Mouse (Mus musculus) urinary bladder, postnatal 10 days (tissue): ENCODE results near the gene Adcy10.

Source experiments
- DNase-seq: peaks from one replicate; pipeline ENCODE4 v3.0.0; 2022; ENCODE audit warnings: low spot score

Adcy10 gene

GRCm38 (mm10) chr1:165484688-165485233 lies at the start of gene Adcy10:
Gene Adcy10, plus strand, starts transcription at chr1:165485183.
- no peak for DNase-seq

GRCm38 (mm10) chr1:165438289-165439021 lies 46.5 kb upstream of the Adcy10 start:
- DNase-seq = no peak

GRCm38 (mm10) chr1:165440788-165441187 lies 44.2 kb upstream of the Adcy10 start:
- no peak for DNase-seq

- no peak for DNase-seq
Observed at GRCm38 (mm10) chr1:165441201-165441600, 43.8 kb upstream of the Adcy10 start.

- no peak for DNase-seq
Observed at GRCm38 (mm10) chr1:165441719-165442118, 43.3 kb upstream of the Adcy10 start.

GRCm38 (mm10) chr1:165459041-165459502 lies 25.9 kb upstream of the Adcy10 start:
- no peak for DNase-seq

GRCm38 (mm10) chr1:165459503-165460181 lies 25.3 kb upstream of the Adcy10 start:
- DNase-seq = peak; percentile 14

GRCm38 (mm10) chr1:165460360-165460800 lies 24.6 kb upstream of the Adcy10 start, which contains the start of the genes Dcaf6 and Mpc2:
Gene Dcaf6, minus strand, starts transcription at chr1:165460475.
Gene Mpc2, plus strand, starts transcription at chr1:165460637.
- peak; percentile 100 for DNase-seq

- DNase-seq = peak; percentile 95
Observed at GRCm38 (mm10) chr1:165460801-165461377, 24.1 kb upstream of the Adcy10 start.

- no peak for DNase-seq
Observed at GRCm38 (mm10) chr1:165461681-165462080, 23.3 kb upstream of the Adcy10 start.

GRCm38 (mm10) chr1:165462861-165463260 lies 22.1 kb upstream of the Adcy10 start:
- no peak for DNase-seq

GRCm38 (mm10) chr1:165464574-165464973 lies 20.4 kb upstream of the Adcy10 start:
- DNase-seq = no peak

- no peak for DNase-seq
Observed at GRCm38 (mm10) chr1:165468971-165469370, 16.0 kb upstream of the Adcy10 start.

- DNase-seq = no peak
Observed at GRCm38 (mm10) chr1:165469717-165470116, 15.3 kb upstream of the Adcy10 start.

GRCm38 (mm10) chr1:165471490-165471889 lies 13.5 kb upstream of the Adcy10 start:
- DNase-seq = no peak

- no peak for DNase-seq
Observed at GRCm38 (mm10) chr1:165486108-165486507, 1.1 kb downstream of the Adcy10 start.

GRCm38 (mm10) chr1:165489197-165489596 lies 4.2 kb downstream of the Adcy10 start:
- no peak for DNase-seq

- DNase-seq = no peak
Observed at GRCm38 (mm10) chr1:165498856-165499255, 13.9 kb downstream of the Adcy10 start.

GRCm38 (mm10) chr1:165503307-165504024 lies 18.5 kb downstream of the Adcy10 start:
- DNase-seq = no peak

- no peak for DNase-seq
Observed at GRCm38 (mm10) chr1:165506303-165506702, 21.3 kb downstream of the Adcy10 start.

- DNase-seq = no peak
Observed at GRCm38 (mm10) chr1:165510161-165510560, 25.2 kb downstream of the Adcy10 start.

- DNase-seq = no peak
Observed at GRCm38 (mm10) chr1:165520716-165521115, 35.7 kb downstream of the Adcy10 start.
